Mouse (Mus musculus): Measurements from ENCODE around the gene Itprip. TPM values are rescaled to one million over a fixed set of nuclear protein-coding genes. Genes with fewer than 3 reads are reported as not detected.

Gene Itprip
- polyA plus RNA-seq, 1 experiment from 2014 or later, result 4.4 TPM

- Histone ChIP-seq H3K9me3 (ENCODE audit: control insufficient read depth, low read length) (no peaks in the 10 kb centered on the region), H3K4me2 (ENCODE audit: low read length) (peak within 1 kb of the TSS; percentile 60), H3K36me3 (ENCODE audit: control insufficient read depth, insufficient read depth, low read length) (0 out of 2 replicates have a peak, but pooled peaks cover 4% of the 10 kb centered on the region), H3K27me3 (replicated peaks; ENCODE audit: control insufficient read depth, insufficient read depth, low read length) (no peaks in the 10 kb centered on the region), H3K9ac (ENCODE audit: low read depth, low read length) (peak within 1 kb of the TSS; percentile 96), H3K27ac (ENCODE audit: low read depth, low read length) (peak within 1 kb of the TSS; percentile 91), H3K4me1 (ENCODE audit: control insufficient read depth, insufficient read depth, low read depth, low read length) (peaks cover 7% of the 10 kb centered on the region), H3K4me3 (ENCODE audit: low read length) (peak within 1 kb of the TSS; percentile 68)
- under 1% methylated on average over 49 of the region's 49 CpGs for WGBS
- ATAC-seq, result peak; percentile 100
Measured at GRCm38 (mm10) chr19:47865353-47865947, 53.6 kb downstream of the Itprip start, which contains the start of gene Gsto2. Gsto2 (plus strand) TSS chr19:47865534.

DNA sequence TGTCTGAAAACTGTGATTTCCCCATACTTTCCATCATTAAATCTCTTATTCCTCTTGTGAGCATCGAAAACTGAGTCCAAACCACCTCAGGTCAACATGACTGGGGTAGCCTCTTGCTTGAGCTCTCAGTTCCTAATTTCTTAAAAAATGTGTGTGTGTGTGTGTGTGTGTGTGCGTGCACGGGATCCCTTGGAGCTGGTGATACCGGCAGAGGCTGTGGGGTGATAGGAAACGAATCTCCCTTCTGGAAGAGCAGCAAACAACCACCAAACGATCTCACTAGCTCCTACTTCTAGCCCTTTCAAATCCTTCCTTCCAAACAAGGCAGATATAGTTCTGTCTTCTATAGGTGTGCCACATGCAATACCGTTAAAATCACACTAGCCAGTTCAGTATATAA, 54.4 kb downstream of the Itprip start:
- ATAC-seq, result no peak
- 81% methylated on average over 7 of the region's 7 CpGs for WGBS
- peak overlapping the region; percentile 91 for H3K27ac ChIP-seq (ENCODE audit: low read depth, low read length)

GRCm38 (mm10) chr19:47864051-47864450, 55.0 kb downstream of the Itprip start:
- no peak overlapping the region for H3K4me3 ChIP-seq (ENCODE audit: low read length)
- no peak overlapping the region for H3K4me2 ChIP-seq (ENCODE audit: low read length)
- peaks cover 7% of the 10 kb centered on the region for H3K4me1 ChIP-seq (ENCODE audit: control insufficient read depth, insufficient read depth, low read depth, low read length)
- H3K36me3 ChIP-seq (ENCODE audit: control insufficient read depth, insufficient read depth, low read length), result 0 out of 2 replicates have a peak, but pooled peaks cover 8% of the 10 kb centered on the region
- no peak overlapping the region for H3K27ac ChIP-seq (ENCODE audit: low read depth, low read length)
- H3K9me3 ChIP-seq (ENCODE audit: control insufficient read depth, low read length), result no peaks in the 10 kb centered on the region
- WGBS, result 96% methylated on average over 9 of the region's 9 CpGs
- no peak overlapping the region for H3K9ac ChIP-seq (ENCODE audit: low read depth, low read length)
- ATAC-seq, result no peak
- no peaks in the 10 kb centered on the region for H3K27me3 ChIP-seq (replicated peaks; ENCODE audit: control insufficient read depth, insufficient read depth, low read length)

More for the DNA sequence above, 54.4 kb downstream of the Itprip start:
- Histone ChIP-seq H3K4me3 (ENCODE audit: low read length) (peak overlapping the region; percentile 68), H3K36me3 (ENCODE audit: control insufficient read depth, insufficient read depth, low read length) (0 out of 2 replicates have a peak, but pooled peaks cover 8% of the 10 kb centered on the region), H3K27me3 (replicated peaks; ENCODE audit: control insufficient read depth, insufficient read depth, low read length) (no peaks in the 10 kb centered on the region), H3K4me2 (ENCODE audit: low read length) (peak overlapping the region; percentile 60), H3K9me3 (ENCODE audit: control insufficient read depth, low read length) (no peaks in the 10 kb centered on the region), H3K4me1 (ENCODE audit: control insufficient read depth, insufficient read depth, low read depth, low read length) (peaks cover 7% of the 10 kb centered on the region), H3K9ac (ENCODE audit: low read depth, low read length) (peak overlapping the region; percentile 96)

- Histone ChIP-seq H3K27me3 (replicated peaks; ENCODE audit: control insufficient read depth, insufficient read depth, low read length) (no peaks in the 10 kb centered on the region), H3K4me1 (ENCODE audit: control insufficient read depth, insufficient read depth, low read depth, low read length) (peaks cover 7% of the 10 kb centered on the region), H3K4me3 (ENCODE audit: low read length) (no peak overlapping the region), H3K27ac (ENCODE audit: low read depth, low read length) (no peak overlapping the region), H3K4me2 (ENCODE audit: low read length) (no peak overlapping the region), H3K9me3 (ENCODE audit: control insufficient read depth, low read length) (no peaks in the 10 kb centered on the region), H3K9ac (ENCODE audit: low read depth, low read length) (no peak overlapping the region), H3K36me3 (ENCODE audit: control insufficient read depth, insufficient read depth, low read length) (peaks cover 8% of the 10 kb centered on the region; the same call in 1 of the 2 replicates)
- WGBS, result 96% methylated on average over 3 of the region's 3 CpGs
- no peak for ATAC-seq
Measured at GRCm38 (mm10) chr19:47862581-47862980, 56.5 kb downstream of the Itprip start.

DNA sequence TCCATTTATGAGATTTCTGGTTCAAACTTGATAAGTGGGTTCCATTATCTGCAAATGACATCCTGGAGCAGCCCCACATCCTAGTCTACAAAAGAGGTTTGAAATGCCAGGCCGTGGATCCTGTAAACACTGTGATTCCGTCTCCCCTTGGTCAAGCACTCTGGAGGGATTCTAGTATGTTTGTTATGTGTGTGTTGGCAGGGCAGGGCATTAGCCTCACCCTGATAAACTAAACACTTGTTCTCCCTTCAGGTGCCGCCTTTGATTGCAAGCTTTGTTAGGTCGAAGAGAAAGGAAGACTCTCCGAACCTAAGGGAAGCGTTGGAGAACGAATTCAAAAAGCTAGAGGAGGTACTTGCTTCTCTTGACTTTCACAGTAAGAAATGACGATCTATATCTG, 59.9 kb downstream of the Itprip start:
- Histone ChIP-seq H3K4me2 (ENCODE audit: low read length) (no peak overlapping the region), H3K4me1 (ENCODE audit: control insufficient read depth, insufficient read depth, low read depth, low read length) (peaks cover 1% of the 10 kb centered on the region), H3K9me3 (ENCODE audit: control insufficient read depth, low read length) (no peaks in the 10 kb centered on the region), H3K4me3 (ENCODE audit: low read length) (no peak overlapping the region), H3K9ac (ENCODE audit: low read depth, low read length) (no peak overlapping the region), H3K27me3 (replicated peaks; ENCODE audit: control insufficient read depth, insufficient read depth, low read length) (no peaks in the 10 kb centered on the region), H3K36me3 (ENCODE audit: control insufficient read depth, insufficient read depth, low read length) (peaks cover 8% of the 10 kb centered on the region; the same call in 1 of the 2 replicates), H3K27ac (ENCODE audit: low read depth, low read length) (no peak overlapping the region)
- ATAC-seq, result no peak
- WGBS, result 94% methylated on average over 8 of the region's 8 CpGs

DNA sequence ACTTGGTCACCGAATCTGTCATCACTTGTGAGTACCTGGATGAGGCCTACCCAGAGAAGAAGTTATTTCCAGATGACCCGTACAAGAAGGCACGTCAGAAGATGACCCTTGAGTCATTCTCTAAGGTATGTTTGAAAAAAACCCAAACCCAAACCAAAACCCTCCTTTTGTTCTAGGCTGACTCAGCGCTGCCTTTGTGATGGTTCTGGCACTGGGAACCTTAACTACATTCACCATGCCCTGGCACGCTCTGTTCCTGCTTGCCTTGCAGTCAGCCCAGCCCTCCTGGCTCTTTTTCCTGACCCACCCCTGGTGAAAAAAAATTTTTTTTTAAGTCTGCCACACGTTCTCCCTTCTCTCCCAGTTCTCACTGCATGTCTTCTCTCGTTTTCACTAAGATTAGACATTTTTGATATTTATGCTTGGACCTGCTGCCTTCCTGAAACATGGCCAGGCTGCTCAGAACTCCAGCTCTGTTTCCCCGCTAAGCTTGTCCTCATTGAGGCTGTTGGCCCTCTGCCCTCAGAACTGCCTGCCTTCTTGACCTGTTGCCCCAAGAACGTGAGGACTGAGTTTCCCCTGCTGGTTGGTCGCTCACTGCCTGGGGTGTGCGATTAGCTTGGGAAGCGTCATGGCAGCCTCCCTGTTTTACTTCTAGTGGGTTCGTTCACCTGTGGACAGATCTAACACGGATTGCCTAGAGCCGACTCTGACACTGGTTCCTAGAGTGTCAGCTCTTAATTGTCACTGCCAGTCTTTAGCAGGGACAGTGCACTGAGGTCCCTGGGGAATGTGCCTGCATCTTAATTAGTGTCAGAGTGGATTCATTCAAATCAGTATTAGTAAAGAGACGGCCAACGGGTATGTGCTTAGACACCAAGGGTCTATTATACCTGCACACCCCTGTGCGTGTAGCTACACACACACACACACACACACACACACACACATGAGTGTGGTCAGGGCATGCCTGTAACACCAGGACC, 60.8 kb downstream of the Itprip start:
- no peak for ATAC-seq
- Histone ChIP-seq H3K27ac (ENCODE audit: low read depth, low read length) (no peak overlapping the region), H3K36me3 (ENCODE audit: control insufficient read depth, insufficient read depth, low read length) (peaks cover 8% of the 10 kb centered on the region; the same call in 1 of the 2 replicates), H3K9ac (ENCODE audit: low read depth, low read length) (no peak overlapping the region), H3K4me3 (ENCODE audit: low read length) (no peak overlapping the region), H3K9me3 (ENCODE audit: control insufficient read depth, low read length) (no peaks in the 10 kb centered on the region), H3K4me1 (ENCODE audit: control insufficient read depth, insufficient read depth, low read depth, low read length) (peaks cover 6% of the 10 kb centered on the region), H3K4me2 (ENCODE audit: low read length) (no peak overlapping the region), H3K27me3 (replicated peaks; ENCODE audit: control insufficient read depth, insufficient read depth, low read length) (no peaks in the 10 kb centered on the region)
- 74% methylated on average over 18 of the region's 18 CpGs for WGBS

- Histone ChIP-seq H3K4me2 (ENCODE audit: low read length) (peak within 1 kb of the TSS; percentile 66), H3K36me3 (ENCODE audit: control insufficient read depth, insufficient read depth, low read length) (peaks cover 2% of the 10 kb centered on the region; the same call in 1 of the 2 replicates), H3K9ac (ENCODE audit: low read depth, low read length) (peak within 1 kb of the TSS; percentile 70), H3K27me3 (replicated peaks; ENCODE audit: control insufficient read depth, insufficient read depth, low read length) (no peaks in the 10 kb centered on the region), H3K4me1 (ENCODE audit: control insufficient read depth, insufficient read depth, low read depth, low read length) (peaks cover 6% of the 10 kb centered on the region), H3K27ac (ENCODE audit: low read depth, low read length) (peak within 1 kb of the TSS; percentile 55), H3K9me3 (ENCODE audit: control insufficient read depth, low read length) (no peaks in the 10 kb centered on the region), H3K4me3 (ENCODE audit: low read length) (peak within 1 kb of the TSS; percentile 64)
- ATAC-seq, result peak; percentile 97
- WGBS, result under 1% methylated on average over 57 of the region's 60 CpGs
Measured at GRCm38 (mm10) chr19:47854796-47855783, 64.0 kb downstream of the Itprip start, which contains the start of gene Gsto1. Gsto1 (plus strand) TSS chr19:47854970.

GRCm38 (mm10) chr19:47853951-47854795, 64.9 kb downstream of the Itprip start:
- Histone ChIP-seq H3K9me3 (ENCODE audit: control insufficient read depth, low read length) (no peaks in the 10 kb centered on the region), H3K4me2 (ENCODE audit: low read length) (peak overlapping the region; percentile 66), H3K9ac (ENCODE audit: low read depth, low read length) (peak overlapping the region; percentile 70), H3K27ac (ENCODE audit: low read depth, low read length) (peak overlapping the region; percentile 55), H3K4me1 (ENCODE audit: control insufficient read depth, insufficient read depth, low read depth, low read length) (peaks cover 6% of the 10 kb centered on the region), H3K36me3 (ENCODE audit: control insufficient read depth, insufficient read depth, low read length) (no peaks in the 10 kb centered on the region; the same call in 1 of the 2 replicates), H3K27me3 (replicated peaks; ENCODE audit: control insufficient read depth, insufficient read depth, low read length) (no peaks in the 10 kb centered on the region), H3K4me3 (ENCODE audit: low read length) (peak overlapping the region; percentile 64)
- peak; percentile 82 for ATAC-seq
- 20% methylated on average over 13 of the region's 13 CpGs for WGBS

Measured in hindbrain, embryonic 16.5 days (tissue).